ENCODE assay signal across 9 mouse cellular contexts in the genomic region with DNA sequence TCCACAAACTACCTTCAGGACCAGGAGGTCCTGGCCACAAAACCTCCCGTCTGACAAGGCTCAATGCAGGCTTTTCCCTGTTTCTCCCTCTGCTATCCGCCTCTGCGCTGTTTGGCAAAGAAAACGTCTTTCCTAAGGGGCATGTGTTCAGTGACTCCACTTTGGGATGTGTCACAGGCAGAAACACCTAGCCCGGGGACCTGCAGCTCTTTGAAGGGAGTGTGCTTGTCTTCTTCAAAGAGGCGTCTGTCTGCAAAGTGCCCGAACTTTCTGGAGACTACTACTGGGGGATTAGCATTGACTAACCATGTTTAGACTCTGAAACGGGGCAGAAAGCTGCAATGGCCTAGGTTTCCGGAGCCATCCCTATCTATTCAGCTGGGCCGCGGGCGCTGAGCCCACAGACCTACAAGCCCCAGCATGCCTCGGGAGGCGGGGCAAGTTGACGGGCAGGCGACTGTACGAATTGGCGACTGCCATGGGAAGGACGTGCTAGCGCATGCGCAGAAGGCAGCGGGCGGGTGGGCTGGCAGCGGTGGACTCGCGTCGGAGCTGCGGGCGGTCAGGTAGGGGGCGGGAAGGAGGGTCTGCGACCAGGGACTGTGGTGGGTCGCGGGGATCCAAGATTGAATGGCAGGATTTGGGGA. TPM values are rescaled to one million over a fixed set of nuclear protein-coding genes. Genes with fewer than 3 reads are reported as not detected.
DNase-seq lines count a peak whose midpoint lies in the region; ATAC-seq and TF ChIP-seq lines count a peak whose summit lies in the region.
"Had no signal": no experiment of that assay in that cellular context is flagged by ENCODE, and none has a peak within 500 bp of the region (broad histone marks: within the 10 kb centered on the region; RNA-seq: fewer than 3 reads in every experiment).

A gene (plus strand): TSS at position 483 of the 647 bp plus-strand sequence.

- WGBS in bone marrow, adult 2 months = 7% methylated on average over 33 of the region's 33 CpGs
- 2% methylated on average over 33 of the region's 33 CpGs for WGBS in embryonic facial prominence, embryonic 15.5 days
- 3% methylated on average over 33 of the region's 33 CpGs for WGBS in heart, embryonic 10.5 days
- WGBS in kidney, embryonic 15.5 days = 4% methylated on average over 33 of the region's 33 CpGs

- no peaks in the 10 kb centered on the region for H3K9me3 ChIP-seq in embryonic facial prominence, embryonic 15.5 days (replicated peaks)
- H3K9me3 ChIP-seq in heart, embryonic 10.5 days = no peaks in the 10 kb centered on the region
- no peaks in the 10 kb centered on the region for H3K9me3 ChIP-seq in kidney, embryonic 15.5 days (replicated peaks)

- H3K27ac ChIP-seq in bone marrow, adult 2 months (ENCODE audit: control insufficient read depth, insufficient read depth, low read depth, low read length, poor library complexity) = no peak within 1 kb of the TSS
- H3K27ac ChIP-seq in embryonic facial prominence, embryonic 15.5 days (replicated peaks) = peak within 1 kb of the TSS; percentile 58
- peak within 1 kb of the TSS; percentile 91 for H3K27ac ChIP-seq in heart, embryonic 10.5 days
- H3K27ac ChIP-seq in kidney, embryonic 15.5 days = no peak within 1 kb of the TSS

- no peak for TF ChIP-seq CTCF in bone marrow, adult 2 months (IDR thresholded peaks at IDR 0.05; ENCODE audit: control insufficient read depth, insufficient read depth, low read length)

- no peaks in the 10 kb centered on the region for H3K27me3 ChIP-seq in embryonic facial prominence, embryonic 15.5 days
- no peaks in the 10 kb centered on the region for H3K27me3 ChIP-seq in heart, embryonic 10.5 days (ENCODE audit: insufficient read depth, poor library complexity, severe bottlenecking)
- no peaks in the 10 kb centered on the region for H3K27me3 ChIP-seq in kidney, embryonic 15.5 days

- peak; percentile 45; the same call in 1 of the 2 replicates for TF ChIP-seq POLR2A in bone marrow, adult 2 months (IDR thresholded peaks at IDR 0.05; ENCODE audit: borderline replicate concordance, control insufficient read depth, low read depth, low read length)

- H3K4me1 ChIP-seq in bone marrow, adult 2 months (ENCODE audit: control insufficient read depth, insufficient read depth, low read length) = no peaks in the 10 kb centered on the region; the same call in 1 of the 2 replicates
- peaks cover 13% of the 10 kb centered on the region for H3K4me1 ChIP-seq in embryonic facial prominence, embryonic 15.5 days
- H3K4me1 ChIP-seq in heart, embryonic 10.5 days = peaks cover 33% of the 10 kb centered on the region
- peaks cover 22% of the 10 kb centered on the region for H3K4me1 ChIP-seq in kidney, embryonic 15.5 days

- peak; percentile 96 for ATAC-seq in embryonic facial prominence, embryonic 15.5 days (ENCODE audit: insufficient number of reproducible peaks, low FRiP score, low TSS enrichment, low read depth)
- ATAC-seq in kidney, embryonic 15.5 days (replicated peaks; ENCODE audit: low FRiP score) = peak; percentile 98
- peak; percentile 75 for ATAC-seq in monocyte, adult 5-6 weeks (replicated peaks; ENCODE audit: insufficient number of reproducible peaks, low FRiP score, low TSS enrichment, poor library complexity, severe bottlenecking)

- peak within 1 kb of the TSS; percentile 66 for H3K9ac ChIP-seq in embryonic facial prominence, embryonic 15.5 days
- H3K9ac ChIP-seq in kidney, embryonic 15.5 days = peak within 1 kb of the TSS; percentile 83

- no peaks in the 10 kb centered on the region for H3K36me3 ChIP-seq in embryonic facial prominence, embryonic 15.5 days
- H3K36me3 ChIP-seq in heart, embryonic 10.5 days = no peaks in the 10 kb centered on the region
- no peaks in the 10 kb centered on the region; the same call in 1 of the 2 replicates for H3K36me3 ChIP-seq in kidney, embryonic 15.5 days
- H3K36me3 ChIP-seq: G1E had no signal

- peak; percentile 95 for DNase-seq in 3T3-L1 (ENCODE audit: low read depth, low spot score)
- DNase-seq in heart, embryonic 10.5 days (ENCODE audit: low spot score) = peak; percentile 98
- peak; percentile 97 for DNase-seq in liver
- DNase-seq in spleen, postnatal 4 days (ENCODE audit: low spot score in 2 of 2) = peak; percentile 91 to 98

- peak within 1 kb of the TSS; percentile 67 for H3K4me2 ChIP-seq in embryonic facial prominence, embryonic 15.5 days (replicated peaks)
- peak within 1 kb of the TSS; percentile 72 for H3K4me2 ChIP-seq in kidney, embryonic 15.5 days

- H3K4me3 ChIP-seq in bone marrow, adult 2 months (replicated peaks; ENCODE audit: control insufficient read depth, low read depth, low read length) = peak within 1 kb of the TSS; percentile 89
- H3K4me3 ChIP-seq in embryonic facial prominence, embryonic 15.5 days (replicated peaks) = peak within 1 kb of the TSS; percentile 75
- H3K4me3 ChIP-seq in heart, embryonic 10.5 days = peak within 1 kb of the TSS; percentile 81
- peak within 1 kb of the TSS; percentile 74 for H3K4me3 ChIP-seq in kidney, embryonic 15.5 days (replicated peaks)

RNA-seq across cellular contexts. Expression of the gene that starts here (rescaled TPM):
- 0.92 and 1.6 TPM in 2 replicates for polyA plus RNA-seq in bone marrow, adult 2 months (2011; ENCODE audit: insufficient read depth, insufficient read length, low replicate concordance, missing spikeins)
- 46.6 and 50.1 TPM in 2 replicates for polyA plus RNA-seq in embryonic facial prominence, embryonic 15.5 days (2015; fragmentation: Nextera tagmentation; extraction: Ambion mirVana)
- 41.8 and 46.3 TPM in 2 replicates for polyA plus RNA-seq in heart, embryonic 10.5 days (2016; fragmentation: Nextera tagmentation; extraction: Ambion mirVana)
- polyA plus RNA-seq in kidney, embryonic 15.5 days (2015; fragmentation: Nextera tagmentation; extraction: Ambion mirVana) = 51.9 and 54.9 TPM in 2 replicates
- 0.75 to 4.9 TPM (median 4.1 TPM) in 3 replicates for total RNA-seq in monocyte, adult 5-6 weeks (2017)
- polyA plus RNA-seq: G1E had no signal

Comparison
In these comparisons a context has a peak if more than half of its experiments do, and no peak if none do; other contexts are left out.
1. RNA of the gene that starts here (polyA plus RNA-seq): 51.9 to 54.9 TPM in kidney, embryonic 15.5 days, 46.6 to 50.1 TPM in embryonic facial prominence, embryonic 15.5 days and 41.8 to 46.3 TPM in heart, embryonic 10.5 days; 0.92 to 1.6 TPM in bone marrow, adult 2 months; every median in the first group is over 10 times any median in the second.
2. H3K27ac ChIP-seq: peak in embryonic facial prominence, embryonic 15.5 days (single experiment) and heart, embryonic 10.5 days (single experiment); none in bone marrow, adult 2 months (single experiment) and kidney, embryonic 15.5 days (single experiment).
3. Peak in every context shown above with its lines, with median percentiles within 50 percentile points of each other: DNase-seq, H3K4me3 ChIP-seq and ATAC-seq.